Mouse (Mus musculus) monocyte, adult 2 months (primary cell): ENCODE measurements around the gene Tmem63c.

ENCODE experiments used
- DNase-seq, 2 experiments: peaks; one replicate each; pipeline ENCODE4 v3.0.0; 2022; ENCODE audit warnings: low spot score in 2 of 2, low read depth in 1 of 2

Gene Tmem63c

GRCm38 (mm10) chr12:87021040-87021439 is at the start of gene Tmem63c:
Gene Tmem63c, plus strand, starts transcription at chr12:87021340.
- no peak for DNase-seq

GRCm38 (mm10) chr12:86973216-86973615 is 47.9 kb upstream of the Tmem63c start:
- DNase-seq = no peak

GRCm38 (mm10) chr12:86973706-86974105 is 47.4 kb upstream of the Tmem63c start:
- no peak for DNase-seq

- no peak for DNase-seq
These were observed 46.5 kb upstream of the Tmem63c start for GRCm38 (mm10) chr12:86974387-86975288.

- DNase-seq = no peak
These were observed 45.4 kb upstream of the Tmem63c start for GRCm38 (mm10) chr12:86975761-86976160.

- DNase-seq = no peak
These were observed 44.5 kb upstream of the Tmem63c start for GRCm38 (mm10) chr12:86976511-86977168.

- no peak for DNase-seq
These were observed 43.3 kb upstream of the Tmem63c start for GRCm38 (mm10) chr12:86977833-86978232.

- no peak for DNase-seq
These were observed 40.0 kb upstream of the Tmem63c start for GRCm38 (mm10) chr12:86981180-86981579.

- DNase-seq = no peak
These were observed 37.5 kb upstream of the Tmem63c start for GRCm38 (mm10) chr12:86983470-86984193.

- no peak for DNase-seq
These were observed 37.0 kb upstream of the Tmem63c start for GRCm38 (mm10) chr12:86984194-86984555.

GRCm38 (mm10) chr12:86986562-86986961 is 34.6 kb upstream of the Tmem63c start:
- no peak for DNase-seq

- no peak for DNase-seq
These were observed 32.9 kb upstream of the Tmem63c start for GRCm38 (mm10) chr12:86988227-86988626.

GRCm38 (mm10) chr12:86989378-86989777 is 31.8 kb upstream of the Tmem63c start:
- DNase-seq = no peak

- no peak for DNase-seq
These were observed 31.0 kb upstream of the Tmem63c start, which contains the start of gene Zdhhc22 for GRCm38 (mm10) chr12:86989890-86990754. Gene Zdhhc22, minus strand, starts transcription at chr12:86990430.

GRCm38 (mm10) chr12:86990755-86991110 is 30.4 kb upstream of the Tmem63c start:
- no peak for DNase-seq

GRCm38 (mm10) chr12:86994166-86994565 is 27.0 kb upstream of the Tmem63c start:
- no peak for DNase-seq

GRCm38 (mm10) chr12:86994776-86995175 is 26.4 kb upstream of the Tmem63c start:
- no peak for DNase-seq

- no peak for DNase-seq
These were observed 25.2 kb upstream of the Tmem63c start for GRCm38 (mm10) chr12:86995931-86996330.

GRCm38 (mm10) chr12:86998699-86999098 is 22.4 kb upstream of the Tmem63c start:
- no peak for DNase-seq

GRCm38 (mm10) chr12:86999283-86999820 is 21.8 kb upstream of the Tmem63c start:
- DNase-seq = no peak
